Mouse (Mus musculus): ENCODE measurements around the gene Apopt1.
"Not testable (repeated sequence)": the region's sequence is repeated elsewhere in the genome, so short reads cannot be mapped to it uniquely, and the experiment has no call there.

Apopt1 gene

GRCm38 (mm10) chr12:111710091-111710490 is 3.0 kb upstream of the Apopt1 start:
- no peak for DNase-seq

GRCm38 (mm10) chr12:111712476-111712875 is 585 bp upstream of the Apopt1 start:
- no peak for DNase-seq

DNA sequence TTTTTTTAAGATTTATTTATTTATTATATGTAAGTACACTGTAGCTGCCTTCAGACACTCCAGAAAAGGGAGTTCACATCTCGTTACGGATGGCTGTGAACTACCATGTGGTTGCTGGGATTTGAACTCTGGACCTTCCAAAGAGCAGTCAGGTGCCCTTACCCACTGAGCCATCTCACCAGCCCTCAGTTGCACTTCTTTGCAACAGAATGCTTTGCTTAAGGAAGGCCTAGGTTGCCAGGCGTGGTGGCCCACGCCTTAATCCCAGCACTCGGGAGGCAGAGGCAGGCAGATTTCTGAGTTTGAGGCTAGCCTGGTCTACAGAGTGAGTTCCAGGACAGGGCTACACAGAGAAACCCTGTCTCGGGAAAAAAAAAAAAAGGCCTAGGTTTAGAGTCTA is 819 bp downstream of the Apopt1 start:
- not testable (repeated sequence) for DNase-seq

GRCm38 (mm10) chr12:111716505-111716904 is 3.4 kb downstream of the Apopt1 start:
- no peak for DNase-seq

DNA sequence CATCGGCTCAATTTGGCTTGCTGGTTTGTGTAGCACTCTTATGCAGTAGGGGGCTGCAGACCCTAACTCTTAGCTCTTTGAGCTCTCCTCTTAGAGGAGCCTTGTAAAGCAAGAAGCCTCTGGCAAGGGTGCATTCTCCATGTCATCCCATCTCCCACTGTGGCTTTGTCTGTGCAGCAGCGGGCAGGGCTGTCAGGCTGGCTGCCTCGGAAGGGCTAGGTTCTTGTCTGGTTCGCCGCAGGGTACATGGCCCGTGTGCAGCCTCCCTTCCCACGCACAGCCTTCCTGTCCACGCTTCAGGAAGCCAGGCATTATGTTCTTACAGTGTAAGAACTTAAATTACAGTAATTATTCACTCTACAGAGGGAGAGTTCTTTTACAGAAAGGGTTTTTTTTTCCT is 5.6 kb downstream of the Apopt1 start:
- DNase-seq: peak; percentile 65 to 76

- no peak for DNase-seq
Observed at GRCm38 (mm10) chr12:111720222-111720621, 7.2 kb downstream of the Apopt1 start.

DNA sequence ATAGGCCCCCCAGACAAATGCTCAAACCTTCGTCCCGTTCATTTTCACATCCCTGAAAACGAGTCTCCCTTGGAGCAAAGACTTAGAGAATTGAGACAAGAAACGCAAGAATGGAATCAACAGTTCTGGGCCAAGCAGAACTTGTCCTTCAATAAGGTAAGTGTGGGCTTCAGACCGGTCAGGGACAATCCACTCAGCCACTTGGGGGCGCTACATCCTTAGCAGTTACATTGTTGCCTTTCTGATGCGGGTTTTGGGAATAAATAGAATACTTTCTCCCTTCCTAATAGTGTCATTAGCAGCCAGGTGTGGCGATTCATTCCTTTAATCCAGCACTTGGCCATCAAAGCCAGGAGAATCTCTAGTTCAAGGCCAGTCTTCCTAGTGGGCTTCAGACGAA is 9.6 kb downstream of the Apopt1 start:
- peak; percentile 79 to 94 for DNase-seq

DNA sequence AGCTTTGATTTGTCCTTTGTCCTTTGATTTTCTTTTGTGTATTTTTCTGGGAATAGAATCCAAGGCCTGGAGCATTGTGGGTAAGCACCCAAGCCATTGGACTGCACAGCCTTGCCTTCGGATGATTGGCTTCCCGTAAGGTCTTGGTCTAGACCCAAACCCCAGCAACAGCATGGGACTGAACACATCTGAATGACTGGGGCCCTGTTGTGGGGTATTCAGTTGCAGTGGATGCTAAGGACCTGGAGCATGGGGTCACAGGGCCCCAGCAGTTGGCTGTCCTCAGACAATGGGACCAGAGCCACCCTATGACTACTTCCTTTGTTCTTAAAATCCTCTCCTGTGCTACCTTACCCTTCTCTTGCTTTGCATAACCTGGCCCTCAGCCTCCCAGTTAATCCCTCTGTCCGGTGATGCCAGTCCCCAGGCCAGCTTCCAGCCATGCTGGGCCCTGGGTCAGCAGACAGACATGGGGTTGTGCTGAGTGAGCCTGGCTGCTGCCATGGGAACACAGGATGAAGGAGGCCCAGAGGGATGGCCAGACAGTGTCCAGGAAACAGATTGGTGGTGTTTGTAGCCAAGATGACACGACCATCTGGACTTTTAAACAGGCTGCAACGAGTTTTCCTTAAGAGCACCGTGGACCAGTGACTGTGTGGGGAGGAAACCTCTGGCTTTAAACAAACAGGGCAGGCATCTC is 11.7 kb downstream of the Apopt1 start:
- peak; percentile 82 to 83 for DNase-seq

GRCm38 (mm10) chr12:111725338-111726121 is 12.5 kb downstream of the Apopt1 start:
- peak; percentile 49 to 53 for DNase-seq

DNA sequence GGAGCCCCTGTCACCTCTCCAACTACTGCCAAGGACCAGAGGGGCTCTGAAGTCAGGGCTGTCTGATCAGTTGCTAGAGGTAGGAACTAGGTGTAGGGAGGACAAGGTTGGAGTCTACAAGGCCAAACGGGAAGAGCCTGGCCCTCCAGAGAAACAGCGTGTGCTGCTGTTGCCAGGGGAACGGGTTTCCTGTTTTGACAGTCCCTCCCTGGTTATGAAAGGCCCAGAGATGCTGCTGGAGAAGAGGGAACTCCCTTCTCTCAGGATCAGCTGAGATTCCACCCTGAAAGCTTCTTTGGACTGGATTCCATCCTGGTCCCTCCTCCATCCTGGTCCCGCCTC is 13.0 kb downstream of the Apopt1 start:
- DNase-seq: peak; percentile 45

DNA sequence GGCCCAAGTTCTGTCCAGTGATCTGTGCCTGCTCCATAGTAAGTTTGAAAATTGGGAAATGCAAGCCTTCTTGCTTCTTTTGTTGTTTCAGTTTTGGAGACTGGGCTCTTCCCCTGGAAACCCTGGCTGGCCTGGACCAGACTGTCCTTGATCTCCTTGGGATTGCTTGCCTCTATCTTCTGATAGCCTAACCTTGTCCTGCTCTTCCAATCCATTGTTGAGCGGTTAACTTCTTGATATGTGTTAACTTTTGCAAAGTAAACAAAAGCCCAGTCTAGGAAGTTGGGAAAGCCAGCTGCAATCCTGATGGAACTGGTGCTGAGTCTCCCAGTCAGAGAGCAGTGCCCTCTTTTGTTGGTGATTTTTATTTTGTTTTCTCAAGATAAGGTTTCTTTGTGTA is 14.9 kb downstream of the Apopt1 start:
- DNase-seq: no peak

- DNase-seq: peak; percentile 96
Observed at GRCm38 (mm10) chr12:111731822-111732807, 19.1 kb downstream of the Apopt1 start.

DNA sequence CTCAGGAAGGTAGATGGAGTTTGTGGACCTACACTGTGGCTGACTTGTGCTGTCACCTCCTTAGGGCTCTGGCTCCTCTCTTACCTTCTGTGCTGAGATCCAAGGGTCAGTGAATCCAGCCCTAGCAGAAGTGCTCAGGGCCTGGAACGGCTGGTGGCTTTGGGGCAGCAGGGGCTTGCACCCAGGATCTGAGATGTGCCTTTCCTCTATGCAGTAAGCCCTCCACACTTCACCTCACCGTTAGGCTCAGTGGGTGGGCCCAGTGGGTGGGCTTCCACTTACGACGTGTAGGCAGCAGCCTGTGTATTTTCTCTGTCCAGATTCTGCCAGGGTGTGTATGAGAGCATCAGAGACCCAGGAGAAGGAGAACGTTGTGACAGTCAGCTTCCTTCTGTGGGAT is 19.9 kb downstream of the Apopt1 start:
- DNase-seq: peak; percentile 45 to 58

DNA sequence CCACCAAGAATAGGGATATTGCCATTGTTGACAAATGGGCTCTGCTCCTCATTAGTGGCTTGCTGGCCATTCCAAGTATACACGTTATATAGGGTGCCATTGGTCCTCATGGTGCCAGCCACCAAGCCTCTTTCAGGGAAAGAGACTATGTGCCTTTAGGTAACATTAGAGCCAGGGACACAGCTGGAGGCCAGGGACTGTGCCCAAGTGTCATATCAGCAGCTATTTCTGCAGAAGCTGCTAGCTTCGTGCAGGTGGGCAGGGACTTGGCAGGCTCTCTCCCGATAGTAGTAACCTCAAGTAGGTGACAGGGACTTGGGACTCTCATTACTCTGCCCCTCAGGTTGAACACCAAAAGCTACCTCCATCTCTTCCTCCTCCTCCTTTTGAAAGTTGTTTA is 21.9 kb downstream of the Apopt1 start:
- peak; percentile 52 to 73 for DNase-seq

GRCm38 (mm10) chr12:111736676-111737075 is 23.6 kb downstream of the Apopt1 start:
- not testable (repeated sequence) for DNase-seq

DNA sequence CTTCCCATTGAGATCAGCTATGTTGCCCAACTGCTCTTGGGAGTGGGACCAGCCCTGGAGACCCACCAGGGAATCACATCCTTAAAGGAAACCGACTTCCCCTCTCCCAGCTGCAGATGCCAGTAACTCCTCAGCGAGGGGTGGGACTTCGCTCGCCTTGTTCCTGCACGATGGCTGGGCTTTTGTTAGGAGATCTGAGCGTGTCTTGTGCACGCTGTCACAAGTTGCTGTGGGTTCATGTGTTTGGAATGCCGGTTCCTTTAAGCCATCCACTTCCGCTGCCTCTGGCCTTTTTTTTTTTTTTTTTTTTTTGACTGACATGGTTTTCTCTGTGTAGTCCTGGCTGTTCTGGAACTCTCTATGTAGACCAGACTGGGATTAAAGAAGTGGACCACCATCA is 24.3 kb downstream of the Apopt1 start:
- no peak for DNase-seq

DNA sequence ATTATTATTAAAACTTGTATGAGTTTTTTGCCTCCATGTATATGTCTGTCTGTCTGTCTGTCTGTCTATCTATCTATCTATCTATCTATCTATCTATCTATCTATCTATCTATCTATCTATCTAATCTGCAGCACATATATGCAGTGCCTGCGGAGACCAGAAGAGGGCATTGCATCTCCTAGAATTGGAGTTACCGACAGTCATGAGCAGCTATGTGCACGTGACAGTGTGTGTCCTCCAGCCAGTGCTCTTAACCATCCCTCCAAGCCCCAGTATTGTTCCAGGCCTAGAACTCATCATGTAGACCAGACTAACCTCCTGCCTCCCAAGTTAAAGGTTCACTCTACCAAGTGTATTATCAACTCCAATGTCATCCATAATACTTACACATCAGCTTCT is 25.7 kb downstream of the Apopt1 start:
- DNase-seq: peak; percentile 78 to 89

DNA sequence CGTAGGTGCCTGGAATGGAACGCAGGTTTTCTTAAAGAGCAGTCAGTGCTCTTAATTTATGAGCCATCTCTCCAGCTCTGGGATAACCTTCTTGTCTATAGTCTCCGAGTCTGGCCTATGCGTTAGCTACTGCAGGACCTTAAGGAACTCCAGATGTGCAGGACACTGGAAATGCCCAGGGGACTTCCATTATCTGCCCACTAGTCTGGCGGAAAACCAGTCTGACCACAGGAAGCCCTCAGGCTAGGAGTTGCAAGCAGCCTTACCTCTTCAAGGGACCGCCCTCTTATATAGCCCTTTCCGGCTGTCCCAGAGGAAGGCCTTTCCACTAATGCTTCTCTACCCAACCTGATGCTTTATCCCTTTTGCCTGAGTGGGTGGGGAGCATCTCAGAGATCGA is 28.3 kb downstream of the Apopt1 start:
- DNase-seq: no peak

DNA sequence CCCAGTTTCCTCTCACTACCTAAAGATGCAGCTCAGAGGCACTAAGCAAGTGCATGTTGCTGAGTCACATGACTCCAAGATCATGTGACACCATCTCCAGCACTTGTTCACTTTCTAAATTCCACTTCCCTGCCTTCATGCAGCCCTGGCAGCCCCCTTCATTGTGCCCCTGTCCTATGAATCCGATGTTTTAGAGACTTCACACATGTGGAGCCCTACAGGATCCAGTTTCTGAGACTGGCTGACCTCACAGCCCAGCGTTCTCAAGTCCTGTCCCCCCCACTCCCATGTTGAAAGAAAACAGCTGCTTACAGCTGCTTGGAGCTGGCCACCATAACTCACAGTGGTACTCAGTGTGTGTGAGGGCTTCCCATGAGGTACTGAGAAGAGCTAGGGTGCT is 30.4 kb downstream of the Apopt1 start:
- no peak for DNase-seq

DNA sequence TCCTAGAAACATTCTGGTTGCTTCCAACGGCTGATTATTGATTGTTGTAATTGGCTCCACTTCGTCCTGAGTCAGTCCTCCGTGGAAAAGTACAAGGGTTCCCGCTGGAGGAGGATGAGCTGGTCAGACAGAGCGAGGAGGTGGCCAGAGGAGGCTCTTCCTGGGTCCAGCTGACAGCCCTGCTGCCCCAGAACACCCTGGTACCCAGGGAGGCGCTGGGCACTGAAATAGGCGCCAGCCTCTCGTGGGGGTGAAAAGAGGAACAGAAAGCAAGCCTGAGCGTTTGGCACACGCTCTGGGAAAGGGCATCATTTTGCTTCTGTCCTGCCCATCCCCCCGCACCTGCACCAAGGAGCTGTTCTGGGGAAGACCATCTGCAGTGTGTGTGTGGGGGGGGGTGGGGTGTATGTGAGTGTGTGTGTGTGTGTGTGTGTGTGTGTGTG is 30.9 kb downstream of the Apopt1 start:
- peak; percentile 43 to 72 for DNase-seq

- no peak for DNase-seq
Observed at GRCm38 (mm10) chr12:111745274-111745673, 32.2 kb downstream of the Apopt1 start.

GRCm38 (mm10) chr12:111746091-111746490 is 33.0 kb downstream of the Apopt1 start:
- DNase-seq: peak; percentile 65 to 77

DNA sequence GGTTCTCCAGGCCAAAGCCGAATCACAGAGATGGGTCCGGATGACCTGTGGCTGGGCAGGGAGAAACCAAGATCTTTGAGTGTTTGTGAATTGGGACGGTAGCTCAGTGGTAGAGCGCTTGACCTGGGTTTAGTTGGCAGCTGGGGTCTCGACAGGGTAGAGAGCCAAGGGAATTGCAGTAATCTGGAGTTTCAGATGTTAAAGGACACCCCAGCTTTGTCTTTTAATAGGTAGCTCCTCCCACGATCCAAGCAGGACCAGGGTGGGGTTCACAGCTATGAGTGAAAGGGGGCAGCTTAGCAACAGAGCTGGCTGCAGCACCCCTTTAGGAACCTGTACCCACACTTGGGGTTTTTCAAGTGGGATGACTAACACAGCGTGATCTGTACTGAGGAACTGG is 34.4 kb downstream of the Apopt1 start:
- no peak for DNase-seq
